Mouse (Mus musculus) testis, postnatal 14 days (tissue): Measurements from ENCODE around the gene Defa35.
"Not testable (repeated sequence)": the region's sequence is repeated elsewhere in the genome, so short reads cannot be mapped to it uniquely, and the experiment has no call there.

ENCODE experiments used
- DNase-seq: peaks from one replicate; pipeline ENCODE4 v3.0.0; 2021; ENCODE audit warnings: low spot score

Gene Defa35

GRCm38 (mm10) chr8:21064738-21065137, at the start of gene Defa35:
TSS of gene Defa35 (plus strand) at chr8:21065038.
- not testable (repeated sequence) for DNase-seq

GRCm38 (mm10) chr8:21025245-21025644, 39.6 kb upstream of the Defa35 start, which contains the start of gene Defa21:
TSS of gene Defa21 (plus strand) at chr8:21025545.
- not testable (repeated sequence) for DNase-seq

GRCm38 (mm10) chr8:21054747-21055146, 10.1 kb upstream of the Defa35 start, which contains the start of gene Defa23:
TSS of gene Defa23 (plus strand) at chr8:21055047.
- not testable (repeated sequence) for DNase-seq

GRCm38 (mm10) chr8:21084142-21084541, 19.3 kb downstream of the Defa35 start, which contains the start of gene Defa25:
TSS of gene Defa25 (plus strand) at chr8:21084442.
- not testable (repeated sequence) for DNase-seq

GRCm38 (mm10) chr8:21093106-21093505, 28.3 kb downstream of the Defa35 start:
- DNase-seq: no peak

- not testable (repeated sequence) for DNase-seq
Observed at GRCm38 (mm10) chr8:21095950-21096349, 31.1 kb downstream of the Defa35 start, which contains the start of gene Gm14851. TSS of gene Gm14851 (minus strand) at chr8:21096050.
